Mouse (Mus musculus) frontal cortex, postnatal 25 days (tissue): ENCODE data around the gene Hist1h3g.
A peak's percentile ranks its signal among the peaks of the same experiment; 100 is the strongest.

Source experiments
- DNase-seq, 2 experiments: peaks; one replicate each; pipeline ENCODE4 v3.0.0; 2022; ENCODE audit warnings: low spot score in 2 of 2

The Hist1h3g gene

GRCm38 (mm10) chr13:23576906-23577639 is 41.9 kb downstream of the Hist1h3g start:
- no peak for DNase-seq

- no peak for DNase-seq
These were observed 42.6 kb downstream of the Hist1h3g start for GRCm38 (mm10) chr13:23577835-23578234.

- DNase-seq, result peak; percentile 97 to 99
These were observed 46.4 kb downstream of the Hist1h3g start, which contains the start of gene Hist1h4d for GRCm38 (mm10) chr13:23581408-23582218. Hist1h4d (plus strand) TSS chr13:23581598.

- no peak for DNase-seq
These were observed 47.2 kb downstream of the Hist1h3g start for GRCm38 (mm10) chr13:23582219-23583056.

GRCm38 (mm10) chr13:23583387-23584068 is 48.3 kb downstream of the Hist1h3g start:
- DNase-seq, result no peak

- no peak for DNase-seq
These were observed 49.1 kb downstream of the Hist1h3g start for GRCm38 (mm10) chr13:23584331-23584730.

GRCm38 (mm10) chr13:23585029-23585441 is 49.8 kb downstream of the Hist1h3g start:
- DNase-seq, result peak; percentile 52 to 53
